Mouse (Mus musculus): ENCODE measurements around the gene Fam71e1.

Fam71e1 gene

DNA sequence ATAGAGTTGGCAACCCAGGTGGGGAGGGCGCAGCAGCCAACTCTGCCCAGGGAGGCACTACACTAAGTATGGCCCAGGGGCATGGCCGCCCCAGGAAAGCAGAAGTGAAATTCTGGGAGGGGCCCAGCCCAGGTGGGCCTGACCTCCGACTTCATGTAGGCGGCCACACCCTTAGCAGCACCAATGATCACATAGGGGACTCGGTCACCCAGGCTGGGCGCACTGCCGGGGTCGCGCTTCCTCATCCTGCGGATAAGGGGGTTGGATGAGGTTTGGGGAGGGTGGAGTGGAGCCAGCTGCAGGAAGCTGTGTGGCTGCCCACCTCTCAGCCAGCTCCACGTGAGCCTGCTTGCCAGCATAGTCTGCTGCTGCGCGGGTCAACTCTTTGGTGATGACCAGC lies 37.9 kb downstream of the Fam71e1 start:
- DNase-seq (ENCODE audit: low spot score in 2 of 2) = no peak

DNA sequence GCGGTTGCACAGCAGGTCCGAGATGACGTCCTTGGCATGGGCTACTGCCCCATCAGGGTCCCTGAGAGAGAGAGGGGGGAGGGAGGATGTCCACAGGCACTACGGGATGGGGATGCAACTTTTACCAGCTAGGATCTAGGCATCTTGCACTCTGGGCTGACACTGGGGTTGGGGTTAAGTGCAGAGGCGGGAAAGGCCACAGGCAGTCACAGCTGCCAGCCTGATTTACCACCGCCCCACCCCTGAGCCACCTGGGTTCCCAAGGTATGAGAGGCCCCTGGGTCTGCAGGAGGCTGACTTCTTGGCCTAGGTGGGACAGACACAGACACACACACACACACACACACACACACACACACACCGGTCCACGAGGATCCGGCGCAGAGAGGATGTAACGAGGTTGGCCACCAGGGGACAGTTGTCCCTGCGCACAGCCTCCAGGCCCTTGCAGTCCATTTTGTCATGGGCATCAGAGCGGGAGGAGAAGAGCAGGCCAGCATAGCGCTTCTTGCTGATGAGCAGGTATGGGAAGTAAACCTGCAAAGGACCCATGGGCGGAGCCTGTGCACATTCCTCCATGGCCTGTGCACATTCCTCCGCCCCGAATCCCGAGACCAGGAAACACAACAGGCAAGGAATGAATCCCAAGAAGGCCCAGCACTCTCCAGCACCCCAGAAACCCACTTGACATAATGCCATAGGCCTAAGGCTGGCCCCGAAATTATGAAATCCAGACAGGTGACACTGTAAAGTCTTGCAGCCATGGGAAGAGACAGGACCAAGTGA lies 38.5 kb downstream of the Fam71e1 start:
- no peak for DNase-seq (ENCODE audit: low spot score in 2 of 2)

DNA sequence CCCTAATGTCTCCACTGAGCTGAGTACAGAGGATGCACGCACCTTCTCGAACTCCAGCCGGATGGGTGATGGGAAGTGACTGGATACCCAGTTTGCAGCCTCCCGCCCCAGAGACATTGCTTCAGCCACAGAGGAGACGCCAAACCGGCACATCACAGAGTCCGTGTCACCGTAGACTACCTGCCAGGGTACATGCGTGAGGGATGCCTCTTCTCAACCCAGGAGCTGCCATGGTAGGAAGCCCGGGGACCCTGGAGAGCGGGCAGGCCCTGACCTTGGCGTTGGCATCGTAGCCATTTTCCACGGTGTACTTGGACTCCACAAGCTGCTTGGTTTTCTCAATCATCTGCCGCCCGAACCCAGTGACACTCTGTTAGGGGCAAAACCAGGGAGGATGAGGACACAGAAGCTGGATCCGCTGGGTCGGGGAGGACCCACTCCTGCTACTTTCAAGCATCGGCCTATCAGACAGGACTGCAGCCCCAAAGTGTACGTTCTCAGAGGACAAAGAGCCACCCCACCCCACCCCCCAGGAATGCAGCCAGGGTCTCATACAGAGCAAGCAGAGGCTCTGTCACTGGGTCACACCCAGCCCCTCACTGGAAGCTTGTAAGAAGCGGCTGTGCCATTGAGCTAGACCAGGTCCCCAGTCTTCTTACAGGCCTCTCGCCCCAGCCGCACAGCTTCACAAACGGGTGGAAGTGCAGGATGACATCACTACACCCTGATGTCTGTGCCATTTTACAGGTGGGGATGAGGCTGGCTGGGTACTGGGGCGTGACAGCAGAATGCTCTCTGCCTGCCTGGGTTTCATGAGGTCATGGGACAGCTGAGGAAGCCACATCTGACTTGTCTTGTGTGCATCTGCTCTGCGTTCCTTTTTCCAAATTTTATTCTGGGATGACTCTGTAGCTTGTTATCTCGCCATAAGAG lies 39.5 kb downstream of the Fam71e1 start:
- DNase-seq (ENCODE audit: low spot score in 2 of 2) = no peak

DNA sequence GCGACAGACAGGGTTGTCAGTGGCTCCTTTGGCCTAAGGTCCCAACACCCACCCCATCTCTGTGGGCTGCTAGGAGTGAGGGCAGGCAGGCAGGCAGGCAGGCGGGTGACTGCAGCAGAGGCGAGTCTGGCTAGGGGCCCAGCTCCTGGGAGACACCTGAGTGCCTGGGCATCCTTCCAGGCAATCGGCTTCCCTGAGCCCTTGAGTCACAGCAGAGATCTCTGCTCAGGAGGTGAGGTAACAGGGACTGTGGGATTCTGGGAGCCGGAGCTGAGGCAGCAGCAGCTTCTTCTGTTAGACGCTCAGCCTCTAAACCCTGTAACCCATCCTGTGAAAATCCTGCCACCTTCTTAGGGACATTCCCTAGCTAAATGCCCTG lies 40.2 kb downstream of the Fam71e1 start:
- DNase-seq (ENCODE audit: low spot score in 2 of 2) = no peak

DNA sequence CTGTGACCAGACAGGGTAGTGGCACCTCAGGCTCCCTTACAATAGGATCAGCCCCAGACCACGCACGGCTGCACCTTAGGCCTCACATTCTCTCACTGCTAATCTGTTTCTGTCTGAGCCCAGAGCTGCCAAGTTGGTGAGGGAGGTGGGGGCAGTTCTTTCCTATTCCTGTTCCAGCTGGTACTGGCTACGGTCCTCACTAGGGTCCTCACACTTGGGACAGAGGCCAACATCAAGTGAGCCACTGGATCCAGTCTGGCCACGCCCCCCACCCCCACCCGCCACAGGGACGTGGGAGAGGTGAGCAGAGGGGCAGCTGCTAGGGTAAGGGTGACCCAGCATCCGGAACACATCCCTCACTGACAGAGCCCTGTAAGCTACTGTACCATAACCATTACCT lies 40.6 kb downstream of the Fam71e1 start:
- DNase-seq (ENCODE audit: low spot score in 2 of 2) = no peak

DNA sequence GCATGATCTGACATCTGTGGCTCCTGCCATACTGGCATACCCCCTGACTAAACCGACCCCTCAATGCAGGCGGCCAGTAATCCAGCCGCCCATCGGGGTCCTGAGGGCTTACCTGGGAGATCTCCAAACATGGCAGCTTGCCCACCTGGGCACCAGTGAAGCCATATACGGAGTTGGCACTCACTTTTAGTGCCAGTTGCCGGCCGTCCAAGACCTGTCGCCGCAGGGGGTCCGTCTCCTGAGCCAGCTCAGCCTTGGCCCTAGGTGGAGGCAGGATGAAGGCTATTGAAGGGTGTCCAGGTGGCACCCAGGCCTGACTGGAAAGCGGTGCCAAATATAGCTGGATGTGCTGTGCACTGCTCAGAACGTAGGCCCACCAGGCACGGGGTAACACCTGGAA lies 41.1 kb downstream of the Fam71e1 start:
- DNase-seq (ENCODE audit: low spot score in 2 of 2) = no peak

DNA sequence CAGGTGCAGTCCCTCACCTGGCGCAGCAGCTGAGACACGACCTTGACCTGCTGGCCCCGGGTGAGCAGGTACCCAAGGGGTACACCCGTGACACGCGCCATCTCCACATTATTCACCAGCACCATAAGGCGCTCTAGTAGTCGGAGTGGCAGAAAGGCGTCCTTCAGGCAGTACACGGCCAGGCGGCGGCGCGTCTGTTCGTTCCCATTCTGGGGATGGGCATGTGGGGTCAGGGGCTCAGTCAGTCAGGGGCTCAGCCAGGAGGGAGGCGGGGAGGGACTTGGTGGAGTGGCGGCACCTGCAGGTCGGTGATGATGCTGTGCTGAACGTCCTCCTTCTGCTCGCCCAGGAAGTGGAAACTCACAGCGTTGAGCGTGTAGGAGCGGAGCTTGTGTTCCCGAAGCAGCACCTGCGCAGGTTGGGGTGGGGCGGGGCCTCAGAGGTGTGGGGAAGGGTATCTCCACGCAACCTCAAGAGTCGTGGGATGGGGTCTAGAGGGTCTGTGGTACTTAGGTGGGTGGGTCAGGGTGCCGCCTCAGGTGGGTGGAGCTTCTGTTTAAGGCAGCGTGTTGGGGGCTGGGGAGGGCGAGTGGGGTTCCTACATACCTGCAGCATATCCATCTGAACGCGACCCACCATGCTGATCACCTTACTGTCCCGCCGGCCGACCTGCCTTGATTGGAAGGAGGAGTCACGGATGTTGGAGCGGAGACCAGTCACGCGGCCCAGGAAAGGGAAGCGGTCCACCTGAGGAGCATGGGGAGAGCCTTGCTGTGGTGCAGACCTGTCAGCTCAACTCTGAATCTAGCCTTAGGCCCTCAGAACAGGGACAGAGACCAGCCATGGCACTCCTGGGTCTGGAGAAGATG lies 42.6 kb downstream of the Fam71e1 start:
- no peak for DNase-seq (ENCODE audit: low spot score in 2 of 2)

DNA sequence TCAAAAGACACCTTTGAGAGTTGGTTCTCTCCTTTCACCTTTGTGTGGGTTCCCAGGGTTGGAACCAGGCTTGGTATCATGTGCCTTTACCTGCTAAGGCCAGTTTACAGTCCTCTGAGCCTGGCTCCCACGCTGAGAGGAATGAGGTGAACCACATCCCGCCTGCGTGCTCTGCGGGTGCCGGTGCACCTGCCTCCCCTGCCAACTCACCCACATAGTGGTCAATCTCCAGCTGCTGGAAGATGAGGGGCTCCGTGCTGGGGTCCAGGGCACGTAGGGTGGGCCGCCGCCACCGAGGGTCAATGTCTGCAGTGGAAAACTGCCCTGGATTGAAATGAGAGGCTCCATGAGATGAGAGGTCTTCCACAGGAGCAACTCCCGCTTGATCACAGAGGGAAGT lies 46.2 kb downstream of the Fam71e1 start:
- peak in 1 of 2 experiments; percentile 21 for DNase-seq (ENCODE audit: low spot score in 2 of 2)

DNA sequence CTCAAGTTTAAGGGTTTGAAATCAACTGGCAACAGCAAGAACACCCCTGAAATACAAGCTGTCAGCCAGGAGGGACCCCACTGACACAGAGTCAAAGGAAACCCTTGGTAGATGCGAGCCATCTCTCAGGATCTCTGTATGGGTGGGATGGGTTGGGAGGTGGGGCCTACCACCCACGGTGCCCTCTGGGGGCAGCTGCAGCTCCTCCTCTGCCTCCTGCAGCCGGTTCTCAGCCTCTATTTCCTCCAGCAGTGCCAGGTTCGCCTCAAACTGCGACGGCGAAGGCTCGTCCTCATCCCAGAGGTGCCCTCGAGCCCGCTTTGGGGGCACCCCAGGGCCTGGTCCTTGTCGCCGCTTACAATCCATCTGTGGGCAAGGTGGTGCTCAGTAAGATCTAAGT lies 46.7 kb downstream of the Fam71e1 start:
- DNase-seq (ENCODE audit: low spot score in 2 of 2) = peak in 1 of 2 experiments; percentile 32

DNA sequence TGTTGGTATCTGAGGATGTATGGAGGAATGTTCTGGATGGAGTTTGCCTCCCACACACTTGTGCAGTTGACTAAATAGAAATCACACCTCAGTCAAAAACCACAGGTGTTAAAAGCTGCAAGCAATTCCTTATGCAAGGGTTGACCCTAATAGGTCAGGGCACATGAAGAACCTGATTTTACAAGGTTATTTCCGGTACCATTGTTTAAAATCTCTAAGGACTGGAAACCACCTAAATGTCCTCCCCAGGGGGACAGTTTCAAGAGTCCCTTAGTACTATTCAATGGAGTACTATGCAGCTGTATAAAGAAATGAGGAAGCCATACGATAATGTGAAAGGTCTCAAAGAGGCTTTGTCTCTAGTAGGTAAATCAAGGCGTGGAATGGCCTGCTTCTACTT lies 49.9 kb downstream of the Fam71e1 start:
- no peak for DNase-seq (ENCODE audit: low spot score in 2 of 2)

DNA sequence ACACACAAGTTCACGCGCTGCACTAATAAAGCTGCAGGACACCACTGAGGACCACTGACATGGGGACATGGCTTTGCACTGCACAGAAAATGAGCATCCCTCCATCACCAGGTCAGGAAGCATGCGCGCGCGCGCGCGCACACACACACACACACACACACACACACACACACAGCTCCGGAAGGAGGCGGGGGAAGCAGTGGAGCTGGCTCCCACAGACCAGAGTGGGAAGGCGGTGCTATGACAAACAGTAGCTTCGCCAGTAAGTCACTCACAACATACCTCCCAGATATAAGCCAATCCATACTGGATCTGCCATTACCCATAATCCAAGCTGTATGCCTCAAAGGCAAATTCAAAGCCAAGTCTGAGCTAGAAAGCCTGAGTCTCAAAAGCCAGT lies 50.7 kb downstream of the Fam71e1 start:
- no peak for DNase-seq (ENCODE audit: low spot score in 2 of 2)

DNA sequence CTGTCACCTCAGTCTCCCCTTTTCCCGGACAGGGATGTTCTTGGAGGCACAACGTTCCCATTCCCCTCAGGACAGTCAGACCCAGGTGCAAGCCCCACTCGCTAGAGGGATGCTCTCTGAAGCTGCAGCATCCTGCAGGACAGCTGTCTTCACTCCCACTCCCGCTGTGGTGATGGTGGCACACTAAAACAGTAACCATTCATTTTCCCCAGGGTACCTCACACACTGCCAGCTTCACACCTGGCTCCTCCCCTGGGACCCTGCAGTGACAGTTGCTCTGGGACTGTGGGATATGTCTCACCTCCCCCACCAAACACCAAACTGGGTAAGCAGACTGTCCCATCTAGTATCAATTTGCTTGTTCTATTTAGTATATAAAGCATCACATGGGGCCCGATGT lies 51.3 kb downstream of the Fam71e1 start:
- DNase-seq (ENCODE audit: low spot score in 2 of 2) = no peak

DNA sequence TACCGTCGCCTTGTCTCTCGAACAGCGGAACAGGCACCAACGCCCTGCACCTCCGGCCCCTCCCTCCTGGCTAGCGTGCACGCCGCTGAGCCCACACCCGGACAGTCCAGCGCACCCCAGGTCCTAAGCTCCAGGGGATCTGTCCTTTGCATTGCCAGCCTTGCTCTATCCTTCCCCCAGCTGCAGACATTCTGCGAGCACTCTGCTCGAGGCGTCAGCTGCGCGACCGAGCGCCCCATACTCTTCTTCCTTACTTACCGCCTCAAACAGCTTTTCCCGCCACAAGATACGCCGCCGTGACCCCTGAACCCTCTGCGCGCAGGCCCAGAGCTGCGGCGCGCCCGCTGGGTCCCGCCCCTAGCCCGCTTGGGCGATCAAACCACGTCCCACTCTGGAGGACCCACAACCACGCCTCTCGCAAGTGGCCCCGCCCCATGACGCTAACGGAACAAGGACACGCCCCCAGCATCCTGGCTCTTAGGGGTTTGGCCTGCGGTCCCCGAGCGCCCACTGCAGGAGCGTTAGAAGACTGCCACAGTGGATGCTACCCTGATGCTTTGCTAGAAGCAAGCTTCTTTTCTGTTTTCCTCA lies 52.2 kb downstream of the Fam71e1 start, which contains the start of gene Pold1:
Gene Pold1 (minus strand): TSS at position 353 of the 591 bp plus-strand sequence.
- DNase-seq (ENCODE audit: low spot score in 2 of 2) = peak; percentile 100

DNA sequence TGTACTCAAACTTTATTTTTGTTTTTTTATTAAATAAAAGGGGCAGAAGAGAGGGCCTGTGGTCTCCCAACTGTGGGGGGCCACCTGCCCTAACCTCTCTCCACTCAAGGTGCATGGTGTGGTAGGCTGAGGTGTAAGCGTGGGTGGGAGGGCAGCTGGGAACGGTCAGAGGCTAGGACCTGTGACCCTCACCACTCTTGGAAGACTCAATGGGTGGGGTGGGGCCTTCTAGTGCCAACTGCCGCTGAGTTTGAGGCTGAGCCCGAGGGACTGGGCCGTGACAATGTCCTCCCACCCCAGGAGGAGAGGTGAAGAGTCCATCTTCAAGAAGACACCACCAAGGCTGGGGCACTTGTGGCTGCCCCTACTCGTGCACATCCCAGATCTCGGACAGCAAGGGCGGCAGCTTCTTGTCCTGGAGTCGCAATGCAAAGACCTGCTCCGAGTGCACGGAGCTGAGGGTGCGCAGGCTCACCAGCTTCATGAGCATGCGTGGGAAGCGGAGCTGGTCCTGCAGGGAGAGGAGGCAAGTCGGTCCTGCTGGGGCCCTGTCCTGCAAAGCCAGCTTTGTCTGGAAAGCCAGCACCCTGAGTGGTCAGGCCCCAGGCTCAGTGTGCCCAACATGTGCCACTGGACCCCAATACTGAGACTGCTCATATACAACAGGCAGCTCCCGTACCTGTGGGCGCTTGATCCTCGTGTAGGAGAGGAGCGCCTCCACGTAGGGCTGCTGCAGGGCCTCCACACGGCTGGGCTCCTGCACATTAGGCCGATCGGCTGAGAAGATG lies 53.4 kb downstream of the Fam71e1 start:
- DNase-seq (ENCODE audit: low spot score in 2 of 2) = no peak

DNA sequence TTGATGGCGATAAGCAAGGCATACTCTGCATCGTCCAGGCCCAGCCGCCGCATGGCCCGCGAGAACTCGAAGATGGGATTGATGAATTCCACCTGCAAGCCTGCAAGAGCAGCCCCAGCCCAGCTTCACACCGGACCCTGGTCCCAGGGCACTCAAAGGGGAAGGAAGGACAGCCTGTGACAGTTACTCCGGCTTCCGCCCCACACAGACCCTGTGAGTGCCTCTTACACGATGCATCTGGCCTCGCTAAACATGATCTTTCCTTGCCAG lies 54.0 kb downstream of the Fam71e1 start:
- no peak for DNase-seq (ENCODE audit: low spot score in 2 of 2)
